Mouse (Mus musculus): Measurements from ENCODE around the gene Fh1. TPM values are rescaled to one million over a fixed set of nuclear protein-coding genes. Genes with fewer than 3 reads are reported as not detected.

Gene Fh1
- polyA plus RNA-seq, 1 experiment from 2014 or later, result 139 TPM

DNA sequence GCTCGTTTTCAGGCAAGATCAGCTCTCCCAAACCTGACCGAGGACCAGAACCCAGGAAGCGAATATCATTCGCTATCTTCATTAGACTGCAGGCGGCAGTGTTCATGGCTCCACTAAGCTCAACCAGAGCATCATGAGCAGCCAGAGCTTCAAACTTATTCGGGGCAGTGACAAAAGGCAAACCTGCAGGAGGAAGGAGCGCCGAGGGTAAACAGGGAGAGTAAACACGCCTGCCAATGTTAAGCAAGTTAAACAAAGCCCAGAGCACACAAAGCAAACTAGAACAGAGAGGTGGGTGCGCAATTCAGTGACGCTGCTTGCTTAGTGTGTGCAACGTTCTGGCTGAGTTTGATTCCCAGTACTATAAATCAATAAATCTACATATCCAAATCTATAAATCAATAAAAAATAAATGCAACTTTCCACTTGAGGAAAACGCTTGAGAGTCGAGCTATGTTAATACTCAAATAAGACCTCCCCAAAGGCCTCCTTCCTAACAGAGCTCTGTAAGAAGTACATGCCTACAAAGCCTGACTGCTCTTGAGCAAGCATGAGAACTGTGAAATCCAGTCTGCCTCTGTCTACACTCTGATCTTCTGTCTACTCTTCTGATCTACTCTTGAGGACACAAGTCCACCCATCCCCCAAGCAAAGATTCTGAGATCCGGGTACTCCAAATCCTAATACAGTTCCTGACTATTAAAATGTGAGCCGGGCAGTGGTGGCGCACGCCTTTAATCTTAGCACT is 17.4 kb downstream of the Fh1 start:
- Histone ChIP-seq H3K27me3 (ENCODE audit: control insufficient read depth, insufficient read depth, low read length) (no peaks in the 10 kb centered on the region), H3K4me3 (ENCODE audit: low read depth, low read length) (no peak overlapping the region), H3K9ac (replicated peaks; ENCODE audit: low read depth, low read length) (no peak overlapping the region), H3K36me3 (ENCODE audit: control insufficient read depth, insufficient read depth, low read length) (peaks cover 47% of the 10 kb centered on the region), H3K9me3 (ENCODE audit: control insufficient read depth, low read depth, low read length) (no peaks in the 10 kb centered on the region), H3K27ac (ENCODE audit: low read length) (peak overlapping the region; percentile 39; the same call in 1 of the 2 replicates), H3K4me1 (ENCODE audit: control insufficient read depth, insufficient read depth, low read length) (no peaks in the 10 kb centered on the region), H3K4me2 (replicated peaks; ENCODE audit: low read depth, low read length) (no peak overlapping the region)
- peak; percentile 88 for ATAC-seq (ENCODE audit: insufficient number of reproducible peaks, insufficient read depth, low FRiP score, low read depth)
- 74% methylated on average over 18 of the region's 18 CpGs for WGBS

DNA sequence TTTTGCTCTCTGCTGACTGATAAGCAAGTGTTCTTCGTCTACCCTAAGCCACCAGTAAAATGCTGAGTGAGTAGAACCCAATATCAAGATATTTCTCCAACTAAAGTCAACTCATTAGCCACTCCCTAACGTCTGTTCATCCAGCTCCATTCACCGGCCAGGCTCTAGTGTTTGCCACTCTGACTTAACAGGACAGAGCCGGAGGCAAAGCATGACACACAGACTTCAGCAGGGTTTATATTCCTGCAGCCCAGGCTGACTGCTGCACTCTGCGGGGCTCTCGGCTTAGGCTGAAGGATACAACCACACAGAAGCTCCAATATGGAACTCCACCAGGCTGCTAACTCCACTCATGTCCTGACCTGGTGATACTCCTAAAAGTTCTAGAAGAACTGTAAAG is 18.1 kb downstream of the Fh1 start:
- Histone ChIP-seq H3K4me2 (replicated peaks; ENCODE audit: low read depth, low read length) (no peak overlapping the region), H3K9ac (replicated peaks; ENCODE audit: low read depth, low read length) (no peak overlapping the region), H3K36me3 (ENCODE audit: control insufficient read depth, insufficient read depth, low read length) (peaks cover 44% of the 10 kb centered on the region), H3K27ac (ENCODE audit: low read length) (peak overlapping the region; percentile 39; the same call in 1 of the 2 replicates), H3K4me1 (ENCODE audit: control insufficient read depth, insufficient read depth, low read length) (no peaks in the 10 kb centered on the region), H3K4me3 (ENCODE audit: low read depth, low read length) (no peak overlapping the region), H3K27me3 (ENCODE audit: control insufficient read depth, insufficient read depth, low read length) (no peaks in the 10 kb centered on the region), H3K9me3 (ENCODE audit: control insufficient read depth, low read depth, low read length) (no peaks in the 10 kb centered on the region)
- WGBS, result 78% methylated on average over 6 of the region's 6 CpGs
- ATAC-seq (ENCODE audit: insufficient number of reproducible peaks, insufficient read depth, low FRiP score, low read depth), result peak; percentile 55; the same call in 1 of the 2 replicates

DNA sequence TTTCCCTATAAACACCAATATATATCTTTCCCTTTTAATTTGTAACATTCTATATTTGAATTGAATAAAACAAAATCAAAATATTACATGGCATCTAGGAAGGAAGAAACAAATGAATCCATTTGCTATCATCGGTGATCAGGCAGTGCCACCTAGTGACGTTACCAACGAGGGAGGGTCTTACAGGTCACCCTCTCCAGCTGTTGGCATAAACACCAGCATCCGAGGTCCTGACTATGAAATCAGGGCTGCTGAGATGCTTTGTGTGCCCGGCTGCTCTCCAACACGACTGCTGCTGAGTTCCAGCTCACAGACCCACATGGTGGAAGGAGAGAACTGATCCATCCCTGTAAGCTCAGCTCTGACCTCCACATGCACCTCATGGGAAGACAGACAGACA is 22.0 kb downstream of the Fh1 start:
- Histone ChIP-seq H3K4me2 (replicated peaks; ENCODE audit: low read depth, low read length) (no peak overlapping the region), H3K9ac (replicated peaks; ENCODE audit: low read depth, low read length) (no peak overlapping the region), H3K27ac (ENCODE audit: low read length) (no peak overlapping the region), H3K9me3 (ENCODE audit: control insufficient read depth, low read depth, low read length) (no peaks in the 10 kb centered on the region), H3K4me1 (ENCODE audit: control insufficient read depth, insufficient read depth, low read length) (no peaks in the 10 kb centered on the region), H3K4me3 (ENCODE audit: low read depth, low read length) (no peak overlapping the region), H3K36me3 (ENCODE audit: control insufficient read depth, insufficient read depth, low read length) (peaks cover 33% of the 10 kb centered on the region), H3K27me3 (ENCODE audit: control insufficient read depth, insufficient read depth, low read length) (no peaks in the 10 kb centered on the region)
- WGBS, result 64% methylated on average over 6 of the region's 6 CpGs
- no peak for ATAC-seq (ENCODE audit: insufficient number of reproducible peaks, insufficient read depth, low FRiP score, low read depth)

DNA sequence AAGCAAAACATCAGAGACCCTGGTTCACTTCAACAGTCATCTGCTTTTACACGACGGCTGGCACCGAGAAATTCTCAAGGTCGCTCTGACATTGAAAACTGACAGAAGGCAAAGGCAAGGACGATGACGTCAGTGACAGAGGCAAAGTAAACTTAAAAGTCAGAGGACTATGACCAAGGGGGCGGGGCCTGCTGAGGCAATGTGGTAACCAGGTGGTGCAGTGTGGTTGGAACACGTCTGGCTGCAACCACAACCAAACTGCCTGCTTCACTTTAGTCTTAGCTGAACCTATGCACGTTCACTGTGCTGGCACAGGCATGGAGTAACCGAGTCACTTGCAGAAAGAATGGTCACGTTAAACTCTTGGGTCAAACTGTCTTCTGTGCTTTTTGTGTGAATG is 23.2 kb downstream of the Fh1 start:
- no peak overlapping the region for H3K27ac ChIP-seq (ENCODE audit: low read length)
- peaks cover 30% of the 10 kb centered on the region for H3K36me3 ChIP-seq (ENCODE audit: control insufficient read depth, insufficient read depth, low read length)
- ATAC-seq (ENCODE audit: insufficient number of reproducible peaks, insufficient read depth, low FRiP score, low read depth), result peak; percentile 15; the same call in 1 of the 2 replicates
- WGBS, result 83% methylated on average over 11 of the region's 11 CpGs
- no peak overlapping the region for H3K9ac ChIP-seq (replicated peaks; ENCODE audit: low read depth, low read length)
- H3K4me2 ChIP-seq (replicated peaks; ENCODE audit: low read depth, low read length), result no peak overlapping the region
- no peaks in the 10 kb centered on the region for H3K9me3 ChIP-seq (ENCODE audit: control insufficient read depth, low read depth, low read length)
- no peaks in the 10 kb centered on the region for H3K27me3 ChIP-seq (ENCODE audit: control insufficient read depth, insufficient read depth, low read length)
- no peak overlapping the region for H3K4me3 ChIP-seq (ENCODE audit: low read depth, low read length)
- no peaks in the 10 kb centered on the region for H3K4me1 ChIP-seq (ENCODE audit: control insufficient read depth, insufficient read depth, low read length)

DNA sequence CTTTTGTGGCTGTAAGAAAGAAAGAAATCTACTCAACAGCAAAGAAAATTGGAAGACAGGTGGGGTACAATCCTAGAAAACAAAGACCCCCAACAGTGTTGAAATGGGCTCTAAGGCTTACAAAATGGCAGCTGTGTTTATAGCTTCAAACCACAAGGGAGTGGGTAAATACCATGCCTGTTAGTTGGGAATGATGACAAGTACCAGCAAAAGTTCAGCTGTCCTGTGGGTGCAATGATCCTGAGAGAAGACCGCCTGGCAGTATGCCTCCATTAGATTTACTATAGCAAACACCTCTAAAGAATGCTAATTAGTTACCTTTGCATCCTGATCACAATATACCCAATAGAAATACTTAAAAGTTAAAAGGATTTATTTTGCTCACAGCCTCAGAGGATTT is 32.6 kb downstream of the Fh1 start:
- 96% methylated on average over 1 of the region's 1 CpGs for WGBS

DNA sequence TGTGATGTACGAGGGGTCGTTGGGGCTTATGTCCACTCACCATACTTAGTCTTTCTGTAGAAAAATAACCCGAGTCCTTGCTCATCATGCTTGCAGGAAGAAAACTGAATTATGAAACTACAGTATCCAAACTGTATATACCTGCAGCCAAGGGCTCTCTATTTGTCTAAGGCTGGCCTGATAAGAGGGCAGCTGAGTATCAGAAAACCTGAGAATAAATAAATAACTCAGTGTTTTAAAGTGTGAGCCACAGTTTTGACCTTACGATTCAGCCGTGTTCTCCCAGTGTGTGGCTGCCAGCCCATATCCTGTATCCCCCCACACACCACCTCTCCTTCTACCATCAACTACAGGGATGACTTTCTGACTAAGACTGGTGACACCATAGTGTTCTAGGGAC is 38.8 kb downstream of the Fh1 start:
- Histone ChIP-seq H3K4me3 (ENCODE audit: low read depth, low read length) (no peak overlapping the region), H3K27me3 (ENCODE audit: control insufficient read depth, insufficient read depth, low read length) (no peaks in the 10 kb centered on the region), H3K36me3 (ENCODE audit: control insufficient read depth, insufficient read depth, low read length) (no peaks in the 10 kb centered on the region), H3K4me1 (ENCODE audit: control insufficient read depth, insufficient read depth, low read length) (no peaks in the 10 kb centered on the region), H3K4me2 (replicated peaks; ENCODE audit: low read depth, low read length) (no peak overlapping the region), H3K9me3 (ENCODE audit: control insufficient read depth, low read depth, low read length) (no peaks in the 10 kb centered on the region), H3K27ac (ENCODE audit: low read length) (no peak overlapping the region), H3K9ac (replicated peaks; ENCODE audit: low read depth, low read length) (no peak overlapping the region)
- peak; percentile 30; the same call in 1 of the 2 replicates for ATAC-seq (ENCODE audit: insufficient number of reproducible peaks, insufficient read depth, low FRiP score, low read depth)
- 73% methylated on average over 5 of the region's 5 CpGs for WGBS

More for the DNA sequence above, 32.6 kb downstream of the Fh1 start:
- no peaks in the 10 kb centered on the region for H3K27me3 ChIP-seq (ENCODE audit: control insufficient read depth, insufficient read depth, low read length)
- no peak overlapping the region for H3K4me3 ChIP-seq (ENCODE audit: low read depth, low read length)
- no peak for ATAC-seq (ENCODE audit: insufficient number of reproducible peaks, insufficient read depth, low FRiP score, low read depth)
- H3K9me3 ChIP-seq (ENCODE audit: control insufficient read depth, low read depth, low read length), result no peaks in the 10 kb centered on the region
- H3K36me3 ChIP-seq (ENCODE audit: control insufficient read depth, insufficient read depth, low read length), result no peaks in the 10 kb centered on the region
- no peaks in the 10 kb centered on the region for H3K4me1 ChIP-seq (ENCODE audit: control insufficient read depth, insufficient read depth, low read length)
- no peak overlapping the region for H3K27ac ChIP-seq (ENCODE audit: low read length)
- H3K4me2 ChIP-seq (replicated peaks; ENCODE audit: low read depth, low read length), result no peak overlapping the region
- H3K9ac ChIP-seq (replicated peaks; ENCODE audit: low read depth, low read length), result no peak overlapping the region

DNA sequence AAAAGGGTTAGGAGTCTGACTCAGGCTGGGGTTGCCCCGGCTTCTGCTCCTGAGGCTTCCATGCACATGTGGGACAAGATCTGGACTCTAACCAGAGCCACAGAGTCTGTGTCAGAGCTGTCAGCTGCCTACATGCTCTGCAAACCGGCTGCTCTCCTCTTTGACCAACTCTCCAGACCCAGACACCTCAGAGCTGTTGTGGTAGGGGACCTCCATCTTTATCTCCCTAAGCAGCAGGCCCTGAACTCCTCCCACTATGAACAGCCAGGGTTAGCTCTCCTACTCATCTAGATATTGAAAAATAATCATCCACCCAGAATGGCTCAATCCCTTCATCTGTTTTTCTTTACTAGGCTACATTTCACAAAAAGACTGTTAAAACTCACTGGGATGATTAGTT is 40.2 kb downstream of the Fh1 start:
- Histone ChIP-seq H3K27me3 (ENCODE audit: control insufficient read depth, insufficient read depth, low read length) (no peaks in the 10 kb centered on the region), H3K4me1 (ENCODE audit: control insufficient read depth, insufficient read depth, low read length) (no peaks in the 10 kb centered on the region), H3K9me3 (ENCODE audit: control insufficient read depth, low read depth, low read length) (no peaks in the 10 kb centered on the region), H3K9ac (replicated peaks; ENCODE audit: low read depth, low read length) (no peak overlapping the region), H3K27ac (ENCODE audit: low read length) (no peak overlapping the region), H3K36me3 (ENCODE audit: control insufficient read depth, insufficient read depth, low read length) (no peaks in the 10 kb centered on the region), H3K4me2 (replicated peaks; ENCODE audit: low read depth, low read length) (no peak overlapping the region), H3K4me3 (ENCODE audit: low read depth, low read length) (no peak overlapping the region)
- WGBS, result 56% methylated on average over 2 of the region's 2 CpGs
- ATAC-seq (ENCODE audit: insufficient number of reproducible peaks, insufficient read depth, low FRiP score, low read depth), result no peak

DNA sequence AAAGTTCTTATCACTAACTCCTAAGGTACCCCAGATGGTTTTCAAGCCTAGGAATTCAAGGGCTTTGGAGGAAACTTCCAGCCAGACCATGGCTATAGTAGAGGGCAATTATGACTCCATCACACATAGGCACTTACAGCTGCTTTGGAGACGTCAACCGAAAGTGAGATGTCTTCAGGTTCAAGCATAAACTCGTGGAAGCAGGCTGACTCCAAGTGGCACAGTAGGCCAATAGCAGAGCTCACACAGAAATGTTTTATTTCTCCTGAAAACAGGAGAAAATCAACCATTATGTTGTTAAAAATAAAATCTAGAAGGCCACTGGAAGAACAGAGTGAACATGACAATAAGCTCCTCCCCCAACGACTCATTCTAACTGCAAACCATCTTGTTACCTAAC is 42.6 kb downstream of the Fh1 start:
- Histone ChIP-seq H3K4me3 (ENCODE audit: low read depth, low read length) (no peak overlapping the region), H3K36me3 (ENCODE audit: control insufficient read depth, insufficient read depth, low read length) (no peaks in the 10 kb centered on the region), H3K27me3 (ENCODE audit: control insufficient read depth, insufficient read depth, low read length) (no peaks in the 10 kb centered on the region), H3K9ac (replicated peaks; ENCODE audit: low read depth, low read length) (no peak overlapping the region), H3K4me2 (replicated peaks; ENCODE audit: low read depth, low read length) (no peak overlapping the region), H3K4me1 (ENCODE audit: control insufficient read depth, insufficient read depth, low read length) (no peaks in the 10 kb centered on the region), H3K27ac (ENCODE audit: low read length) (no peak overlapping the region), H3K9me3 (ENCODE audit: control insufficient read depth, low read depth, low read length) (no peaks in the 10 kb centered on the region)
- ATAC-seq (ENCODE audit: insufficient number of reproducible peaks, insufficient read depth, low FRiP score, low read depth), result no peak
- 78% methylated on average over 4 of the region's 4 CpGs for WGBS

DNA sequence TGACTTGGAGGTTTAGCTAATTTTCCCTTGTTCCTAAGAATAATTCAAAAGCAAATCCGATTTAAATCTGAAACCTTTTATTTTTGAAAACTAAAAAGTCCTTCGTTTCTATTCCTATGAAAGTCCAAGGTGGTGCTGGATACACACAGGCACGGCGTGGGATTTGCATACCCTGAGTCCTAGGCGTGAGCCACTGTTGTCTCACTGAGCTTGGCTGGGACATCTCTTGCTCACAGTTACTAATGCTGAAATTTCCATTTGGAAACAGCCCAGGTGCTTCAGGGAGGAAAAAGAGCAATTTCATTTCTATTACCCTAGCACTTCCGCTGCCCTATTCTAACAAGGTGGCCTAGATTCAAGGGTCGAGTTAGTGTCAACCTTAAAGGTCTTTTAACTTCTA is 45.1 kb downstream of the Fh1 start:
- H3K9ac ChIP-seq (replicated peaks; ENCODE audit: low read depth, low read length), result no peak overlapping the region
- H3K4me2 ChIP-seq (replicated peaks; ENCODE audit: low read depth, low read length), result no peak overlapping the region
- H3K36me3 ChIP-seq (ENCODE audit: control insufficient read depth, insufficient read depth, low read length), result no peaks in the 10 kb centered on the region
- no peaks in the 10 kb centered on the region for H3K4me1 ChIP-seq (ENCODE audit: control insufficient read depth, insufficient read depth, low read length)
- no peaks in the 10 kb centered on the region for H3K9me3 ChIP-seq (ENCODE audit: control insufficient read depth, low read depth, low read length)
- no peaks in the 10 kb centered on the region for H3K27me3 ChIP-seq (ENCODE audit: control insufficient read depth, insufficient read depth, low read length)
- WGBS, result 90% methylated on average over 7 of the region's 7 CpGs
- no peak overlapping the region for H3K27ac ChIP-seq (ENCODE audit: low read length)
- no peak overlapping the region for H3K4me3 ChIP-seq (ENCODE audit: low read depth, low read length)
- no peak for ATAC-seq (ENCODE audit: insufficient number of reproducible peaks, insufficient read depth, low FRiP score, low read depth)

All from stomach, embryonic 14.5 days (tissue).